Comparison of ENCODE assay signal across 9 mouse cellular contexts in genomic region chr3:90586016-90586643, GRCm38 (mm10). TPM values are rescaled to one million over a fixed set of nuclear protein-coding genes. Genes with fewer than 3 reads are reported as not detected.
DNase-seq lines count a peak whose midpoint lies in the region; ATAC-seq and TF ChIP-seq lines count a peak whose summit lies in the region.
"Had no signal": no experiment of that assay in that cellular context is flagged by ENCODE, and none has a peak within 500 bp of the region (broad histone marks: within the 10 kb centered on the region; RNA-seq: fewer than 3 reads in every experiment).

No protein-coding gene starts in this region.

- 72% methylated on average over 15 of the region's 15 CpGs for WGBS in liver, postnatal 0 days (ENCODE audit: insufficient replicate concordance)
- WGBS in intestine, postnatal 0 days: 79% methylated on average over 15 of the region's 15 CpGs

- H3K4me3 ChIP-seq in liver, postnatal 0 days (ENCODE audit: low read depth, low read length): no peak overlapping the region
- H3K4me3 ChIP-seq in intestine, postnatal 0 days (ENCODE audit: low read depth, low read length): no peak overlapping the region
- H3K4me3 ChIP-seq: midbrain, embryonic 12.5 days had no signal

- ATAC-seq in liver, postnatal 0 days: no peak
- no peak for ATAC-seq in intestine, postnatal 0 days

- H3K4me2 ChIP-seq in liver, postnatal 0 days (ENCODE audit: low read depth, low read length): no peak overlapping the region
- H3K4me2 ChIP-seq in intestine, postnatal 0 days (replicated peaks; ENCODE audit: low read depth): no peak overlapping the region
- H3K4me2 ChIP-seq: midbrain, embryonic 12.5 days had no signal

- H3K9ac ChIP-seq in liver, postnatal 0 days (replicated peaks): no peak overlapping the region
- H3K9ac ChIP-seq in intestine, postnatal 0 days (ENCODE audit: low read depth, low read length): no peak overlapping the region
- H3K9ac ChIP-seq: midbrain, embryonic 12.5 days had no signal

- no peak for TF ChIP-seq CTCF in liver, postnatal 0 days (IDR thresholded peaks at IDR 0.05; ENCODE audit: low read depth)
- no peak for TF ChIP-seq CTCF in intestine, postnatal 0 days (IDR thresholded peaks at IDR 0.05; ENCODE audit: low read depth)

- DNase-seq in liver, postnatal 0 days: no peak
- no peak for DNase-seq in liver
- DNase-seq in T-cell, adult 2 months (ENCODE audit: low spot score): peak; percentile 48
- peak; percentile 51 for DNase-seq in thymus, postnatal 0 days (ENCODE audit: low spot score)
- no peak for DNase-seq in spleen, postnatal 10 days (ENCODE audit: low spot score in 2 of 2)
- DNase-seq in kidney, postnatal 10 days: no peak

- H3K4me1 ChIP-seq in liver, postnatal 0 days (ENCODE audit: insufficient read depth): peaks cover 10% of the 10 kb centered on the region; the same call in 1 of the 2 replicates
- peaks cover 7% of the 10 kb centered on the region for H3K4me1 ChIP-seq in intestine, postnatal 0 days (replicated peaks; ENCODE audit: control insufficient read depth, insufficient read depth, low read length)
- H3K4me1 ChIP-seq: midbrain, embryonic 12.5 days had no signal

- no peaks in the 10 kb centered on the region for H3K9me3 ChIP-seq in liver, postnatal 0 days (ENCODE audit: low read length)
- no peaks in the 10 kb centered on the region for H3K9me3 ChIP-seq in intestine, postnatal 0 days (ENCODE audit: control insufficient read depth)
- H3K9me3 ChIP-seq: midbrain, embryonic 12.5 days had no signal

- no peaks in the 10 kb centered on the region for H3K36me3 ChIP-seq in liver, postnatal 0 days (replicated peaks; ENCODE audit: insufficient read depth, low read length)
- no peaks in the 10 kb centered on the region for H3K36me3 ChIP-seq in intestine, postnatal 0 days (ENCODE audit: control insufficient read depth, insufficient read depth)
- H3K36me3 ChIP-seq: midbrain, embryonic 12.5 days had no signal

- TF ChIP-seq EP300 in liver, postnatal 0 days (IDR thresholded peaks at IDR 0.05; ENCODE audit: low read depth): no peak

- peak overlapping the region; percentile 70 for H3K27ac ChIP-seq in liver, postnatal 0 days (ENCODE audit: low read depth)
- H3K27ac ChIP-seq in intestine, postnatal 0 days (ENCODE audit: low read depth, low read length): peak overlapping the region; percentile 46; the same call in 1 of the 2 replicates
- H3K27ac ChIP-seq: midbrain, embryonic 12.5 days had no signal

- no peaks in the 10 kb centered on the region for H3K27me3 ChIP-seq in liver, postnatal 0 days (ENCODE audit: insufficient read depth, low read length)
- H3K27me3 ChIP-seq in intestine, postnatal 0 days (replicated peaks; ENCODE audit: control insufficient read depth, insufficient read depth, low read length): no peaks in the 10 kb centered on the region
- H3K27me3 ChIP-seq: midbrain, embryonic 12.5 days had no signal

RNA-seq across cellular contexts. Expression of gene S100a2, which starts 3.9 kb away (rescaled TPM):
- polyA plus RNA-seq in liver, postnatal 0 days (2015; fragmentation: Nextera tagmentation; extraction: Ambion mirVana): not detected in 2 replicates
- not detected in 2 replicates for polyA plus RNA-seq in intestine, postnatal 0 days (2015; fragmentation: Nextera tagmentation; extraction: Ambion mirVana)
- 1.2 and 1.5 TPM in 2 replicates for polyA plus RNA-seq in thymus, postnatal 0 days (2015; fragmentation: Nextera tagmentation; extraction: Ambion mirVana)
- polyA plus RNA-seq: embryonic facial prominence, embryonic 11.5 days; midbrain, embryonic 12.5 days had no signal

RNA-seq across cellular contexts. Expression of gene Gm42674, which starts 15.6 kb away (rescaled TPM):
- polyA plus RNA-seq in liver, postnatal 0 days (2015; fragmentation: Nextera tagmentation; extraction: Ambion mirVana): not detected in 2 replicates
- polyA plus RNA-seq in intestine, postnatal 0 days (2015; fragmentation: Nextera tagmentation; extraction: Ambion mirVana): not detected in 2 replicates
- not detected in 2 replicates for polyA plus RNA-seq in thymus, postnatal 0 days (2015; fragmentation: Nextera tagmentation; extraction: Ambion mirVana)
- polyA plus RNA-seq: embryonic facial prominence, embryonic 11.5 days; midbrain, embryonic 12.5 days had no signal

RNA-seq across cellular contexts. Expression of gene S100a4, which starts 17.4 kb away (rescaled TPM):
- polyA plus RNA-seq in liver, postnatal 0 days (2015; fragmentation: Nextera tagmentation; extraction: Ambion mirVana): 4.0 and 4.6 TPM in 2 replicates
- polyA plus RNA-seq in intestine, postnatal 0 days (2015; fragmentation: Nextera tagmentation; extraction: Ambion mirVana): 8.6 and 8.7 TPM in 2 replicates
- polyA plus RNA-seq in thymus, postnatal 0 days (2015; fragmentation: Nextera tagmentation; extraction: Ambion mirVana): 88.5 and 88.9 TPM in 2 replicates

RNA-seq across cellular contexts. Expression of gene S100a5, which starts 22.2 kb away (rescaled TPM):
- not detected in 2 replicates for polyA plus RNA-seq in liver, postnatal 0 days (2015; fragmentation: Nextera tagmentation; extraction: Ambion mirVana)
- polyA plus RNA-seq in intestine, postnatal 0 days (2015; fragmentation: Nextera tagmentation; extraction: Ambion mirVana): 4.1 and 5.6 TPM in 2 replicates
- polyA plus RNA-seq in thymus, postnatal 0 days (2015; fragmentation: Nextera tagmentation; extraction: Ambion mirVana): 0.51 and 1.2 TPM in 2 replicates
- polyA plus RNA-seq: embryonic facial prominence, embryonic 11.5 days; midbrain, embryonic 12.5 days had no signal

RNA-seq across cellular contexts. Expression of gene S100a3, which starts 25.8 kb away (rescaled TPM):
- not detected in 2 replicates for polyA plus RNA-seq in liver, postnatal 0 days (2015; fragmentation: Nextera tagmentation; extraction: Ambion mirVana)
- polyA plus RNA-seq in intestine, postnatal 0 days (2015; fragmentation: Nextera tagmentation; extraction: Ambion mirVana): 0.18 and 0.37 TPM in 2 replicates
- 9.9 and 11.5 TPM in 2 replicates for polyA plus RNA-seq in thymus, postnatal 0 days (2015; fragmentation: Nextera tagmentation; extraction: Ambion mirVana)
- polyA plus RNA-seq: embryonic facial prominence, embryonic 11.5 days; midbrain, embryonic 12.5 days had no signal

Comparison
In these comparisons a context has a peak if more than half of its experiments do, and no peak if none do; other contexts are left out.
1. DNase-seq: peak in T-cell, adult 2 months (single experiment) and thymus, postnatal 0 days (single experiment); none in liver, postnatal 0 days (single experiment), liver (single experiment), spleen, postnatal 10 days (0 of 2) and kidney, postnatal 10 days (single experiment).